Mouse (Mus musculus): ENCODE results near the gene Fntb.

DNA sequence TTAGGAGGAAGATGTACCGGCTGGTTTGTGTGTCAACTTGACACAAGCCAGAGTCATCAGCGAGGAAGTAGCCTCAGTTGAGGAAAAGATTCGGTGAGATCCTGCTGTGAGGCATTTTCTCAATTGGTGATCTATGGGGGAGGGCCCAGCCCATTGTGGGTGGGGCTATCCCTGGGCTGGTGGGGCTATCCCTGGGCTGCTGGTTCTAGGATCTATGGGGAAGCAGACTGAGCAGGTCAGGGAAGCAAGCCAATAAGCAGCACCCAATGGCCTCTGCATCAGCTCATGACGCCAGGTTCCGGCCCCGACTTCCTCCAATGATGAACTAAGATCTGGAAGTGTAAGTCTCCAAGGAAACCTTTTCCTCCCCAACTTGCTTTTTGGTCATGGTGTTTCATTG, 74.7 kb downstream of the Fntb start:
- TF ChIP-seq POLR2A (IDR thresholded peaks at IDR 0.05; ENCODE audit: insufficient read depth, low read length): no peak
- no peak for TF ChIP-seq EP300 (IDR thresholded peaks at IDR 0.05; ENCODE audit: insufficient read depth, low read depth, low read length)
- TF ChIP-seq CTCF (IDR thresholded peaks at IDR 0.05; ENCODE audit: low read depth, low read length): no peak

Data from ES-Bruce4 (cell line).